Mouse (Mus musculus) forebrain, postnatal 0 days (tissue): Measurements from ENCODE around the gene Cubn. TPM values are rescaled to one million over a fixed set of nuclear protein-coding genes. Genes with fewer than 3 reads are reported as not detected.

ENCODE experiments used
- ATAC-seq: fragments of 200-750 bp; cut with Nextera tagmentation; 2 replicates; pipeline ENCODE4 v1.8.0; 2017; ENCODE audit warnings: mild to moderate bottlenecking, moderate library complexity
- DNase-seq: peaks from one replicate; pipeline ENCODE4 v3.0.0-alpha.2; 2015
- H3K27ac ChIP-seq: fragments of 300-500 bp; sonication (generic); 2 replicates; pipeline ENCODE4 v1.5.1; 2014; ENCODE audit warnings: low read depth, mild to moderate bottlenecking, antibody characterized with exemption, low read length, moderate library complexity, mixed read lengths
- H3K27me3 ChIP-seq: fragments of 300-500 bp; sonication (generic); 2 replicates; pipeline ENCODE4 v1.6.1; 2014; ENCODE audit warnings: mild to moderate bottlenecking, low read length, mixed read lengths; ENCODE audit not compliant: insufficient read depth
- H3K36me3 ChIP-seq: fragments of 300-500 bp; sonication (generic); 2 replicates; pipeline ENCODE4 v1.6.1; 2014; ENCODE audit warnings: mild to moderate bottlenecking, moderate library complexity; ENCODE audit not compliant: insufficient read depth
- H3K4me1 ChIP-seq: fragments of 300-500 bp; sonication (generic); 2 replicates; pipeline ENCODE4 v1.6.1; 2014; ENCODE audit warnings: antibody characterized with exemption; ENCODE audit not compliant: insufficient read depth
- H3K4me2 ChIP-seq: fragments of 300-500 bp; sonication (generic); 2 replicates; pipeline ENCODE4 v1.6.1; 2014; ENCODE audit warnings: low read depth, mild to moderate bottlenecking, moderate library complexity
- H3K4me3 ChIP-seq: fragments of 300-500 bp; sonication (generic); 2 replicates; pipeline ENCODE4 v1.5.1; 2014; ENCODE audit warnings: low read depth, low read length, mixed read lengths
- H3K9ac ChIP-seq: fragments of 300-500 bp; sonication (generic); 2 replicates; pipeline ENCODE4 v1.6.1; 2014; ENCODE audit warnings: mild to moderate bottlenecking
- H3K9me3 ChIP-seq: fragments of 300-500 bp; sonication (generic); 2 replicates; pipeline ENCODE4 v1.6.1; 2016; ENCODE audit warnings: low read length
- CTCF ChIP-seq: sonication (generic); IDR thresholded peaks from 2 replicates; pipeline ENCODE4 v1.5.1; 2016; ENCODE audit warnings: antibody characterized with exemption, control low read depth, low read depth
- WGBS: fragments of 180-500 bp; shearing (Covaris S2); extraction: QIAGEN DNeasy Blood & Tissue Kit; methylation state at CpG from one replicate; pipeline ENCODE4 v1.1.7; 2014; 5-methylcytosine and 5-hydroxymethylcytosine counted together
- polyA plus RNA-seq: library from polyadenylated mRNA; unstranded; fragments of >200 nt; fragmentation: Nextera tagmentation; extraction: Ambion mirVana; gene quantifications from 2 replicates; pipeline ENCODE4 v1.2.1, GENCODE M21; 2015
- total RNA-seq: library from RNA; depleted of rRNA; stranded (reverse); fragments of >200 nt; gene quantifications from 2 replicates; pipeline ENCODE4 v1.2.3, GENCODE M21; 2014

Cubn gene
- total and polyA plus RNA-seq, 2 experiments from 2014 or later, result 0.25 to 1.1 TPM

DNA sequence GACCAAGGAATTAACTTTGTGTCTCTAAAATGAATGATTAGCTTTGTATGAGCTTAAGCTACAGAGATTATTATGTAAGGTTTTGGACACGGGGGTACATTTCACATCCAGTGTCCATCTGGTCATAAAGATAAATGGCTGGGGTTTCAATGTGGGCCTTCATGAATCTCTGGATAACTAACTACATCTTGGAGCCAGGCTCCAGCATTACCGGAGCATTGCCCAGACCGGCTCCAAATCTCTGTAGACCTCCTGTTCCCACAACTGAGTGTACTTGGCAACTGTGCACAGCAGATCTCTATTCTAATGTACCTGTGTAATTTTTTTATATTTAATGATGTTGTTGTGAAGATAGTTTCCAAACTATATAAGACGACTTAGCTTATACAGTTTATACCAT lies 115.4 kb downstream of the Cubn start:
- H3K9me3 ChIP-seq, result no peaks in the 10 kb centered on the region
- DNase-seq (no peak), ATAC-seq (no peak)
- no peak overlapping the region for H3K4me3 ChIP-seq
- no peaks in the 10 kb centered on the region for H3K27me3 ChIP-seq
- no peaks in the 10 kb centered on the region for H3K36me3 ChIP-seq
- H3K27ac ChIP-seq, result no peak overlapping the region
- TF ChIP-seq CTCF, result no peak
- 89% methylated on average over 4 of the region's 4 CpGs for WGBS
- H3K4me1 ChIP-seq, result no peaks in the 10 kb centered on the region
- H3K9ac ChIP-seq, result no peak overlapping the region
- no peak overlapping the region for H3K4me2 ChIP-seq

DNA sequence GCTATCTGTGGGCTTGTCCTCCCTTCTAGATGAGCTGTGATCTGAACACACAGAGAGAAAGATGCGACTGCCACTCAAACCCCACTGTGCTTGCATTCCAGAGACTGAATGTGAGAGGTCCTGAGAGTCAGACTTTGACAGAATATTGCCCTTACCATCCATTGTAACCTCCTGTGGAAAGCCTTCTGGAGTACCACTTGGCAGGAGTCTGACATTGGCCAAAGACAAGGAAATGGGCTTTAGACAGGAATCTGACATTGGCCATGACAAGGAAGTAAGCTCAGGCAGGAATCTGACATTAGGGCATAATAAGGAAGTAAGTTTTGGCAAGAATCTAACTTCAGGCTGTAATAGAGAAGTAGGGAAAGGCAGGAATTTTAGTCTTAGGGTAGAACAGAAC lies 118.3 kb downstream of the Cubn start:
- H3K27me3 ChIP-seq, result no peaks in the 10 kb centered on the region
- 72% methylated on average over 1 of the region's 1 CpGs for WGBS
- no peak for DNase-seq
- H3K9me3 ChIP-seq, result no peaks in the 10 kb centered on the region
- H3K36me3 ChIP-seq, result no peaks in the 10 kb centered on the region
- ATAC-seq, result no peak
- no peaks in the 10 kb centered on the region for H3K4me1 ChIP-seq
- H3K4me3 ChIP-seq, result no peak overlapping the region
- H3K4me2 ChIP-seq, result no peak overlapping the region
- no peak overlapping the region for H3K9ac ChIP-seq
- no peak for TF ChIP-seq CTCF
- no peak overlapping the region for H3K27ac ChIP-seq

DNA sequence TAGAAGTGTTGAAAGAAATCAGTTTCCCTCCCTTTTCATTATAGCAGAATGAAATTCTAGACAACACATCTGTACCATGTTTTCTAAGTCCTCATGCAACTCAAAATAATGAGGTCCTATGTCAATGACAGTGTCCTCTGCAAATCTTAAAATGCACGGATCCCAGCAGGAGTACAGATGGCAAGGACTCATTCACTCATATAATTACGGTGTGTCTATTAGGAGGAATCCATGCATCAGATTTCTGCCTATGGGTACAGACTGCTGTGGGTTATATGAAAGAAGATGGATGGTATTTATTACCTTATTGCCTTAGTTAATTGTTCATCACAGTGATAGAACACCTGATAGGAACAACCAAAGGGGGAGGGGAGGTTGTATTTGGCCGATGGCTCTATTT lies 118.8 kb downstream of the Cubn start:
- ATAC-seq (no peak), DNase-seq (no peak)
- Histone ChIP-seq H3K4me2 (no peak overlapping the region), H3K9ac (no peak overlapping the region), H3K4me3 (no peak overlapping the region), H3K27ac (no peak overlapping the region), H3K27me3 (no peaks in the 10 kb centered on the region), H3K4me1 (no peaks in the 10 kb centered on the region), H3K9me3 (no peaks in the 10 kb centered on the region), H3K36me3 (no peaks in the 10 kb centered on the region)
- TF ChIP-seq CTCF, result no peak
- 39% methylated on average over 3 of the region's 3 CpGs for WGBS

DNA sequence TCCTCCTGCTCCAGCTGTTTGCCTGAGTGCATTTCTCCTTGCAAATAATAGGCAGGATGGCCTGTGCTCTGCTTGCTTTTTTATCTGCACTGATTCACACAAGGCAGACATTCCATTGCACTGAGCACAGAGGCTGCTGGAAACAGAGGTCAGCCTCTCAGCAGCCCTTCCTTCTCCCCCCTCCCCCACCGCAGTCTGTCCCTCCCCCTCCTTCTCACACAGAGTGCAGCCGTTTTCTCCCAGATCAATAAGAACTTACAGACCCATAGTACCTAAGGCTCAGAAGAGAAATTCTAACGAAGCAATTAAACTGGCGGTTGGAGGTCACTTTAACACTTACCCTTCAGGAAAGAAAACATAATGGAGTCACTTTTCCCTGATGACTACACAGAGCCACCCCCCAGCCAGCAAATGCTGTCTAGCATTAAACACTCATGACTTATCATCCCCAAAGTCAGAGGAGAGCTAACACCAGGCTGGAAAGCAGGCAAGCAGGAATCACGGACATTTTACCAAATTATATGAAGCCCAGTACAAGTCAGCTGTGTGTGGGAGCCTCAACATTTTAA lies 119.3 kb downstream of the Cubn start:
- no peak overlapping the region for H3K4me2 ChIP-seq
- no peak overlapping the region for H3K27ac ChIP-seq
- H3K9me3 ChIP-seq, result no peaks in the 10 kb centered on the region
- WGBS, result 4% methylated on average over 5 of the region's 5 CpGs
- no peaks in the 10 kb centered on the region for H3K36me3 ChIP-seq
- H3K4me3 ChIP-seq, result no peak overlapping the region
- H3K4me1 ChIP-seq, result no peaks in the 10 kb centered on the region
- no peak overlapping the region for H3K9ac ChIP-seq
- peak; percentile 6 for DNase-seq
- H3K27me3 ChIP-seq, result no peaks in the 10 kb centered on the region
- peak; percentile 60 for ATAC-seq
- TF ChIP-seq CTCF, result no peak

DNA sequence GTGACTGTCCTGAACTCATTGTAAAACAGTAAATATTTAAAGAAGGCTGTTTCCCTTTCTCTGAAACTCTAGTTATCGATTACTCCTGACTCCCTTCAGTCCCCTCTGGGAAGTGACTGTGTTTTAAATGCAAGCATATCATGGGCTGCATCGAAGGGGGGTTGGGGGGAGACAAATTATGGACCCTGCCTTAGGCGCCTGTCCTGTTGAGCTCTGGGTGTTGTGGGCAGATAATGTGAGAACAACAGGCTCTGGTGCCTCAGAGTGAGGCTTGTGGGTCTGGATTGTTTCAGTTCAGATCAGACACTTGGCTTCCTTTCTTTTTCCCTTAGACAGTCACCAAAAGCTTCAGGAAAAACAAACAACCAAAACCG lies 119.8 kb downstream of the Cubn start:
- DNase-seq (no peak), ATAC-seq (0 out of 2 replicates have a peak, but pooled peaks have one; percentile 14)
- no peaks in the 10 kb centered on the region for H3K4me1 ChIP-seq
- no peak overlapping the region for H3K9ac ChIP-seq
- H3K27ac ChIP-seq, result peak overlapping the region; percentile 29; the same call in 1 of the 2 replicates
- no peaks in the 10 kb centered on the region for H3K9me3 ChIP-seq
- WGBS, result 4% methylated on average over 4 of the region's 4 CpGs
- H3K27me3 ChIP-seq, result no peaks in the 10 kb centered on the region
- no peak overlapping the region for H3K4me2 ChIP-seq
- H3K36me3 ChIP-seq, result no peaks in the 10 kb centered on the region
- no peak overlapping the region for H3K4me3 ChIP-seq
- no peak for TF ChIP-seq CTCF

DNA sequence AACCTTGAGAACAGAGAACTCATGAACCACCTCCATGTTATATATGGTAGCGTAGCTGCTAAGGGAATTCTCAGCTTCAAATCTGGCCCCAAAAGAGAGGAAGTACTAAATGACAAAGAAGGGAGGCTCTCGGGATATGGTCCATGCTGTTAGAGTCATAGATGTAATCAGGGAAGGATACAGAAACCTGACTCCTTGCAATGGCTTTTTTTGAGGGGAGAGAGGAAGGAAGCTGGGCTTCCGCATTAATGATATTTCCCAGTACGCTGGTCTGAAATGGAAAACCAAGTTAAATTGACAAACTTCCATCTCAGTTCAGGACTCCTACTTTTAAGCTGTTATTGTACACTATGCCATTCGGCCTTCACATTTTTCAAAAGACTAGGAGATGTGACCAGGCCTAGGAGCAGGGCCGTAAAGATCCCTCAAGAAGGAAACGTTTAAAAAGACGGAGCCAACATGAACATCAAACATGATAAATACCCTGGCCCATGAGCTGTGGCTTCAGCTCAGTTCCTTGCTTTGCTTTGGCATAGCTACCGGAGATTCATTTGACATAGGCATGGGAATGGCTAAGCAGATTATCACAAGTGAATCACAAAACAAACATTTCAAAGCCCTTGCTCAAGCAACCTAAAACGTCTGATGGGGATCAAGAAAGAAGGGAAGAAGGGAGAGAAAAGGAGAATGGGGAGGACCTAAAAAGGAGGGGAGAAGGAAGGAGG lies 120.4 kb downstream of the Cubn start:
- Histone ChIP-seq H3K27me3 (no peaks in the 10 kb centered on the region), H3K4me3 (no peak overlapping the region), H3K9me3 (no peaks in the 10 kb centered on the region), H3K27ac (no peak overlapping the region), H3K4me1 (no peaks in the 10 kb centered on the region), H3K9ac (no peak overlapping the region), H3K36me3 (no peaks in the 10 kb centered on the region), H3K4me2 (no peak overlapping the region)
- no peak for DNase-seq
- 65% methylated on average over 10 of the region's 10 CpGs for WGBS
- TF ChIP-seq CTCF, result no peak
- no peak for ATAC-seq

DNA sequence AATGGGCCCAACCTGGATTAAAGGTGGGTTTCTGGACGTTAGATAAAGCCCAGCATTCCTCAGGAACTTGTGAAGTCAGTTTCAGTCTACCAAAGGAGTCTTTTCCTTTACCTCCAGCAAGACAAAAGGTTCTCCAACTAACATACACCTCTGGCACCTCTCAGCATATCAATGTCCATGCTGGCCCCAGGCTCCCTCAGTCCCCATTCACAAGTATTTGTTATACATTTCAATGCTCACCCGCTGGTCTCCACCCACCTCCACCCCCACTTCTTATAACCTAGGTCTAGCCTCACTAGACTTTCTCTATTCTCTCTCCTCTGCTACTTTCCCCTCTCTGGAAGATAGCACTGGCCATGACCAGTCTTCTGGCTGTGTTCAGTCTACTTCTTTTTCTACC lies 121.1 kb downstream of the Cubn start:
- Histone ChIP-seq H3K36me3 (no peaks in the 10 kb centered on the region), H3K9ac (no peak overlapping the region), H3K4me1 (no peaks in the 10 kb centered on the region), H3K27me3 (no peaks in the 10 kb centered on the region), H3K9me3 (no peaks in the 10 kb centered on the region), H3K4me3 (no peak overlapping the region), H3K27ac (no peak overlapping the region), H3K4me2 (no peak overlapping the region)
- 38% methylated on average over 2 of the region's 2 CpGs for WGBS
- DNase-seq (no peak), ATAC-seq (no peak)
- no peak for TF ChIP-seq CTCF
